Mouse (Mus musculus): ENCODE data around the gene Ubr4. TPM values are rescaled to one million over a fixed set of nuclear protein-coding genes. Genes with fewer than 3 reads are reported as not detected.
"Not testable (repeated sequence)": the region's sequence is repeated elsewhere in the genome, so short reads cannot be mapped to it uniquely, and the experiment has no call there.

The Ubr4 gene
- polyA plus RNA-seq, 1 experiment from 2014 or later = 51.8 TPM

GRCm38 (mm10) chr4:139505716-139506115, 153.3 kb downstream of the Ubr4 start:
- no peak for DNase-seq (ENCODE audit: low spot score)
- no peaks in the 10 kb centered on the region for H3K27me3 ChIP-seq (ENCODE audit: low read depth, poor library complexity, severe bottlenecking)
- H3K4me1 ChIP-seq = peaks cover 8% of the 10 kb centered on the region; the same call in 1 of the 2 replicates
- no peaks in the 10 kb centered on the region for H3K36me3 ChIP-seq
- no peak overlapping the region for H3K27ac ChIP-seq (replicated peaks)
- no peak overlapping the region for H3K4me3 ChIP-seq
- 75% methylated on average over 4 of the region's 4 CpGs for WGBS
- peaks cover 12% of the 10 kb centered on the region for H3K9me3 ChIP-seq (replicated peaks)

GRCm38 (mm10) chr4:139506727-139507126, 154.3 kb downstream of the Ubr4 start:
- H3K4me3 ChIP-seq = no peak overlapping the region
- H3K27ac ChIP-seq (replicated peaks) = no peak overlapping the region
- H3K36me3 ChIP-seq = no peaks in the 10 kb centered on the region
- H3K4me1 ChIP-seq = 0 out of 2 replicates have a peak, but pooled peaks cover 5% of the 10 kb centered on the region
- H3K27me3 ChIP-seq (ENCODE audit: low read depth, poor library complexity, severe bottlenecking) = no peaks in the 10 kb centered on the region
- H3K9me3 ChIP-seq (replicated peaks) = peaks cover 12% of the 10 kb centered on the region
- DNase-seq (ENCODE audit: low spot score) = no peak
- 94% methylated on average over 11 of the region's 11 CpGs for WGBS

GRCm38 (mm10) chr4:139509069-139509468, 156.7 kb downstream of the Ubr4 start:
- Histone ChIP-seq H3K9me3 (replicated peaks) (peaks cover 12% of the 10 kb centered on the region), H3K36me3 (no peaks in the 10 kb centered on the region), H3K27ac (replicated peaks) (no peak overlapping the region), H3K27me3 (ENCODE audit: low read depth, poor library complexity, severe bottlenecking) (no peaks in the 10 kb centered on the region), H3K4me1 (0 out of 2 replicates have a peak, but pooled peaks cover 5% of the 10 kb centered on the region), H3K4me3 (no peak overlapping the region)
- DNase-seq (ENCODE audit: low spot score) = no peak
- WGBS = 88% methylated on average over 2 of the region's 2 CpGs

- DNase-seq (ENCODE audit: low spot score) = no peak
- Histone ChIP-seq H3K36me3 (no peaks in the 10 kb centered on the region), H3K4me1 (0 out of 2 replicates have a peak, but pooled peaks cover 5% of the 10 kb centered on the region), H3K27ac (replicated peaks) (no peak overlapping the region), H3K4me3 (no peak overlapping the region), H3K9me3 (replicated peaks) (no peaks in the 10 kb centered on the region), H3K27me3 (ENCODE audit: low read depth, poor library complexity, severe bottlenecking) (no peaks in the 10 kb centered on the region)
- WGBS = 83% methylated on average over 2 of the region's 2 CpGs
Measured at GRCm38 (mm10) chr4:139511557-139511956, 159.1 kb downstream of the Ubr4 start.

GRCm38 (mm10) chr4:139512985-139513384, 160.6 kb downstream of the Ubr4 start:
- WGBS = 88% methylated on average over 2 of the region's 2 CpGs
- DNase-seq (ENCODE audit: low spot score) = no peak
- Histone ChIP-seq H3K9me3 (replicated peaks) (no peaks in the 10 kb centered on the region), H3K27ac (replicated peaks) (no peak overlapping the region), H3K36me3 (no peaks in the 10 kb centered on the region), H3K4me3 (no peak overlapping the region), H3K27me3 (ENCODE audit: low read depth, poor library complexity, severe bottlenecking) (no peaks in the 10 kb centered on the region), H3K4me1 (0 out of 2 replicates have a peak, but pooled peaks cover 5% of the 10 kb centered on the region)

GRCm38 (mm10) chr4:139519221-139519620, 166.8 kb downstream of the Ubr4 start:
- H3K27me3 ChIP-seq (ENCODE audit: low read depth, poor library complexity, severe bottlenecking) = no peaks in the 10 kb centered on the region; the same call in 1 of the 2 replicates
- peaks cover 6% of the 10 kb centered on the region; the same call in 1 of the 2 replicates for H3K4me1 ChIP-seq
- H3K27ac ChIP-seq (replicated peaks) = no peak overlapping the region
- no peaks in the 10 kb centered on the region for H3K9me3 ChIP-seq (replicated peaks)
- 83% methylated on average over 6 of the region's 6 CpGs for WGBS
- H3K36me3 ChIP-seq = no peaks in the 10 kb centered on the region
- DNase-seq (ENCODE audit: low spot score) = no peak
- no peak overlapping the region for H3K4me3 ChIP-seq

GRCm38 (mm10) chr4:139521926-139522325, 169.5 kb downstream of the Ubr4 start:
- Histone ChIP-seq H3K27ac (replicated peaks) (no peak overlapping the region), H3K27me3 (ENCODE audit: low read depth, poor library complexity, severe bottlenecking) (no peaks in the 10 kb centered on the region; the same call in 1 of the 2 replicates), H3K9me3 (replicated peaks) (no peaks in the 10 kb centered on the region), H3K4me3 (no peak overlapping the region), H3K36me3 (no peaks in the 10 kb centered on the region), H3K4me1 (peaks cover 13% of the 10 kb centered on the region)
- no peak for DNase-seq (ENCODE audit: low spot score)
- WGBS = 91% methylated on average over 10 of the region's 10 CpGs

- no peak for DNase-seq (ENCODE audit: low spot score)
- H3K27me3 ChIP-seq (ENCODE audit: low read depth, poor library complexity, severe bottlenecking) = no peaks in the 10 kb centered on the region; the same call in 1 of the 2 replicates
- H3K9me3 ChIP-seq (replicated peaks) = no peaks in the 10 kb centered on the region
- no peak overlapping the region for H3K4me3 ChIP-seq
- H3K36me3 ChIP-seq = no peaks in the 10 kb centered on the region
- H3K27ac ChIP-seq (replicated peaks) = no peak overlapping the region
- 73% methylated on average over 12 of the region's 12 CpGs for WGBS
- H3K4me1 ChIP-seq = peaks cover 8% of the 10 kb centered on the region
Measured at GRCm38 (mm10) chr4:139526475-139526874, 174.1 kb downstream of the Ubr4 start.

- not testable (repeated sequence) for H3K4me3 ChIP-seq; DNase-seq (ENCODE audit: low spot score); H3K27me3 ChIP-seq (ENCODE audit: low read depth, poor library complexity, severe bottlenecking); H3K36me3 ChIP-seq; H3K9me3 ChIP-seq (replicated peaks); H3K27ac ChIP-seq (replicated peaks)
- 86% methylated on average over 5 of the region's 5 CpGs for WGBS
- H3K4me1 ChIP-seq = peaks cover 18% of the 10 kb centered on the region
Measured at GRCm38 (mm10) chr4:139530248-139530647, 177.8 kb downstream of the Ubr4 start, which contains the start of gene Iffo2. Gene Iffo2, plus strand, starts transcription at chr4:139530548.

GRCm38 (mm10) chr4:139532081-139532480, 179.7 kb downstream of the Ubr4 start:
- WGBS = 93% methylated on average over 10 of the region's 10 CpGs
- H3K27ac ChIP-seq (replicated peaks) = no peak overlapping the region

GRCm38 (mm10) chr4:139535127-139535695, 182.8 kb downstream of the Ubr4 start:
- 28% methylated on average over 12 of the region's 12 CpGs for WGBS
- Histone ChIP-seq H3K9me3 (replicated peaks) (no peaks in the 10 kb centered on the region), H3K27ac (replicated peaks) (peak overlapping the region; percentile 83), H3K36me3 (no peaks in the 10 kb centered on the region), H3K4me1 (peaks cover 23% of the 10 kb centered on the region), H3K4me3 (peak overlapping the region; percentile 9; the same call in 1 of the 2 replicates), H3K27me3 (ENCODE audit: low read depth, poor library complexity, severe bottlenecking) (peaks cover 13% of the 10 kb centered on the region; the same call in 1 of the 2 replicates)
- DNase-seq (ENCODE audit: low spot score) = peak; percentile 63

More at GRCm38 (mm10) chr4:139532081-139532480, 179.7 kb downstream of the Ubr4 start:
- DNase-seq (ENCODE audit: low spot score) = no peak
- H3K27me3 ChIP-seq (ENCODE audit: low read depth, poor library complexity, severe bottlenecking) = peaks cover 13% of the 10 kb centered on the region; the same call in 1 of the 2 replicates
- peaks cover 23% of the 10 kb centered on the region for H3K4me1 ChIP-seq
- no peak overlapping the region for H3K4me3 ChIP-seq
- H3K36me3 ChIP-seq = no peaks in the 10 kb centered on the region
- H3K9me3 ChIP-seq (replicated peaks) = no peaks in the 10 kb centered on the region

- Histone ChIP-seq H3K27me3 (ENCODE audit: low read depth, poor library complexity, severe bottlenecking) (peaks cover 13% of the 10 kb centered on the region; the same call in 1 of the 2 replicates), H3K4me3 (peak overlapping the region; percentile 9; the same call in 1 of the 2 replicates), H3K4me1 (peaks cover 23% of the 10 kb centered on the region), H3K9me3 (replicated peaks) (no peaks in the 10 kb centered on the region), H3K27ac (replicated peaks) (peak overlapping the region; percentile 83), H3K36me3 (no peaks in the 10 kb centered on the region)
- WGBS = 55% methylated on average over 7 of the region's 7 CpGs
- DNase-seq (ENCODE audit: low spot score) = no peak
Measured at GRCm38 (mm10) chr4:139535719-139536118, 183.3 kb downstream of the Ubr4 start.

- Histone ChIP-seq H3K27me3 (ENCODE audit: low read depth, poor library complexity, severe bottlenecking) (peaks cover 13% of the 10 kb centered on the region; the same call in 1 of the 2 replicates), H3K4me3 (no peak overlapping the region), H3K9me3 (replicated peaks) (no peaks in the 10 kb centered on the region), H3K4me1 (peaks cover 23% of the 10 kb centered on the region), H3K27ac (replicated peaks) (no peak overlapping the region), H3K36me3 (no peaks in the 10 kb centered on the region)
- 90% methylated on average over 9 of the region's 9 CpGs for WGBS
- no peak for DNase-seq (ENCODE audit: low spot score)
Measured at GRCm38 (mm10) chr4:139536706-139537105, 184.3 kb downstream of the Ubr4 start.
